Mouse (Mus musculus) cerebellum, adult 2 months (tissue): Measurements from ENCODE around the gene Slc6a12. TPM values are rescaled to one million over a fixed set of nuclear protein-coding genes. Genes with fewer than 3 reads are reported as not detected.
A peak's percentile ranks its signal among the peaks of the same experiment; 100 is the strongest.

Source experiments
- DNase-seq, 2 experiments: peaks; one replicate each; pipeline ENCODE4 v3.0.0; 2021
- H3K27ac ChIP-seq: fragments of 200-500 bp; 2 replicates; pipeline ENCODE4 v1.5.1; 2012; ENCODE audit warnings: low read length, control low read depth, inconsistent platforms; ENCODE audit not compliant: insufficient read depth
- H3K27me3 ChIP-seq: fragments of 200-500 bp; 2 replicates; pipeline ENCODE4 v1.6.1; 2012; ENCODE audit warnings: inconsistent platforms, mild to moderate bottlenecking, low read length, moderate library complexity; ENCODE audit not compliant: control insufficient read depth, insufficient read depth
- H3K4me1 ChIP-seq: fragments of 200-500 bp; 2 replicates; pipeline ENCODE4 v1.6.1; 2011; ENCODE audit warnings: low read length; ENCODE audit not compliant: control insufficient read depth, insufficient read depth
- H3K4me3 ChIP-seq: fragments of 200-500 bp; replicated peaks from 2 replicates; pipeline ENCODE3; 2011; ENCODE audit warnings: mild to moderate bottlenecking, low read depth, low read length, control low read depth; ENCODE audit not compliant: insufficient read depth
- CTCF ChIP-seq: fragments of 200-500 bp; IDR thresholded peaks from 2 replicates; pipeline ENCODE4 v1.5.1; 2011; ENCODE audit warnings: low read depth, mild to moderate bottlenecking, control low read depth, low read length, moderate library complexity, borderline replicate concordance; ENCODE audit not compliant: insufficient read depth
- POLR2A ChIP-seq: fragments of 200-500 bp; IDR thresholded peaks from 2 replicates; pipeline ENCODE4 v1.6.1; 2011; ENCODE audit warnings: low read length, control low read depth, borderline replicate concordance; ENCODE audit not compliant: insufficient read depth
- WGBS: fragments of 180-500 bp; shearing (Covaris S2); methylation state at CpG from one replicate; pipeline ENCODE4 v1.1.7; 2018; 5-methylcytosine and 5-hydroxymethylcytosine counted together
- polyA plus RNA-seq: library from polyadenylated mRNA; depleted of rRNA; stranded (reverse); fragments of >200 nt; gene quantifications from 2 replicates; pipeline ENCODE4 v1.2.3, GENCODE M21; 2012

Slc6a12 gene
- polyA plus RNA-seq, 1 experiment, result 5.6 TPM

- peaks cover 1% of the 10 kb centered on the region; the same call in 1 of the 2 replicates for H3K27me3 ChIP-seq
- no peak for DNase-seq
- no peak overlapping the region for H3K4me3 ChIP-seq
- H3K27ac ChIP-seq, result no peak overlapping the region
- TF ChIP-seq CTCF (no peak), POLR2A (no peak)
- 86% methylated on average over 9 of the region's 9 CpGs for WGBS
- no peaks in the 10 kb centered on the region for H3K4me1 ChIP-seq
These were observed 7.0 kb upstream of the Slc6a12 start for GRCm38 (mm10) chr6:121335841-121336240.

- 74% methylated on average over 8 of the region's 8 CpGs for WGBS
- TF ChIP-seq POLR2A (no peak), CTCF (no peak)
- Histone ChIP-seq H3K27me3 (no peaks in the 10 kb centered on the region; the same call in 1 of the 2 replicates), H3K4me1 (no peaks in the 10 kb centered on the region), H3K27ac (no peak overlapping the region), H3K4me3 (no peak overlapping the region)
- DNase-seq, result no peak
These were observed 6.3 kb upstream of the Slc6a12 start for GRCm38 (mm10) chr6:121336558-121336957.

GRCm38 (mm10) chr6:121337229-121337628, 5.6 kb upstream of the Slc6a12 start:
- TF ChIP-seq CTCF (no peak), POLR2A (no peak)
- WGBS, result 65% methylated on average over 9 of the region's 9 CpGs
- DNase-seq, result no peak
- Histone ChIP-seq H3K4me1 (no peaks in the 10 kb centered on the region), H3K4me3 (no peak overlapping the region), H3K27me3 (no peaks in the 10 kb centered on the region; the same call in 1 of the 2 replicates), H3K27ac (no peak overlapping the region)

- Histone ChIP-seq H3K27ac (no peak overlapping the region), H3K4me3 (no peak overlapping the region), H3K4me1 (no peaks in the 10 kb centered on the region), H3K27me3 (no peaks in the 10 kb centered on the region; the same call in 1 of the 2 replicates)
- TF ChIP-seq POLR2A (no peak), CTCF (peak; percentile 80)
- peak; percentile 59 to 66 for DNase-seq
- 12% methylated on average over 3 of the region's 3 CpGs for WGBS
These were observed 4.9 kb upstream of the Slc6a12 start for GRCm38 (mm10) chr6:121337770-121338518.

GRCm38 (mm10) chr6:121338519-121338896, 4.4 kb upstream of the Slc6a12 start:
- WGBS, result 41% methylated on average over 4 of the region's 4 CpGs
- H3K27me3 ChIP-seq, result no peaks in the 10 kb centered on the region; the same call in 1 of the 2 replicates
- no peak overlapping the region for H3K4me3 ChIP-seq
- no peaks in the 10 kb centered on the region for H3K4me1 ChIP-seq
- no peak for DNase-seq
- TF ChIP-seq CTCF (no peak), POLR2A (no peak)
- H3K27ac ChIP-seq, result no peak overlapping the region

- H3K4me3 ChIP-seq, result no peak overlapping the region
- no peak for DNase-seq
- WGBS, result 75% methylated on average over 6 of the region's 6 CpGs
- no peaks in the 10 kb centered on the region; the same call in 1 of the 2 replicates for H3K27me3 ChIP-seq
- TF ChIP-seq POLR2A, result no peak
- no peak for TF ChIP-seq CTCF
- no peaks in the 10 kb centered on the region for H3K4me1 ChIP-seq
- H3K27ac ChIP-seq, result no peak overlapping the region
These were observed 1.2 kb upstream of the Slc6a12 start for GRCm38 (mm10) chr6:121341650-121342049.

- H3K27ac ChIP-seq, result no peak overlapping the region
- H3K4me3 ChIP-seq, result no peak overlapping the region
- 71% methylated on average over 6 of the region's 6 CpGs for WGBS
These were observed 871 bp downstream of the Slc6a12 start for GRCm38 (mm10) chr6:121343771-121344123.

GRCm38 (mm10) chr6:121344329-121344728, 1.5 kb downstream of the Slc6a12 start:
- 68% methylated on average over 5 of the region's 5 CpGs for WGBS
- no peaks in the 10 kb centered on the region for H3K4me1 ChIP-seq
- H3K27me3 ChIP-seq, result no peaks in the 10 kb centered on the region; the same call in 1 of the 2 replicates
- TF ChIP-seq POLR2A, result no peak
- TF ChIP-seq CTCF, result no peak
- H3K27ac ChIP-seq, result no peak overlapping the region
- DNase-seq, result no peak
- H3K4me3 ChIP-seq, result no peak overlapping the region

More at GRCm38 (mm10) chr6:121343771-121344123, 871 bp downstream of the Slc6a12 start:
- Histone ChIP-seq H3K4me1 (no peaks in the 10 kb centered on the region), H3K27me3 (no peaks in the 10 kb centered on the region; the same call in 1 of the 2 replicates)
- DNase-seq, result no peak
- TF ChIP-seq POLR2A (no peak), CTCF (no peak)
